26 mouse cellular contexts compared by ENCODE assay signal in genomic region chr5:145081866-145082613, GRCm38 (mm10). TPM values are rescaled to one million over a fixed set of nuclear protein-coding genes. Genes with fewer than 3 reads are reported as not detected.
"Had no signal": no experiment of that assay in that cellular context is flagged by ENCODE, and none has a peak within 500 bp of the region (broad histone marks: within the 10 kb centered on the region; RNA-seq: fewer than 3 reads in every experiment).

No protein-coding gene starts in this region.

- H3K4me3 ChIP-seq: limb, embryonic 12.5 days; limb, embryonic 15.5 days; midbrain, embryonic 12.5 days; midbrain, embryonic 15.5 days; neural tube, embryonic 12.5 days; neural tube, embryonic 15.5 days had no signal

- DNase-seq: kidney, adult 18-20 months; kidney, adult 9 months; kidney, postnatal 14 days; kidney, postnatal 4 days; left cerebral cortex, postnatal 4 days; liver, postnatal 0 days; right cerebral cortex, adult 18-20 months; right cerebral cortex, postnatal 14 days; right cerebral cortex, postnatal 4 days; thymus, postnatal 25 days had no signal

RNA-seq across cellular contexts. Expression of gene Kpna7, which starts 1.8 kb away (rescaled TPM):
- polyA plus RNA-seq: inflammation-experienced regulatory T-cells, adult 6 months; kidney, embryonic 16.5 days; limb, embryonic 15.5 days; liver, postnatal 0 days; lung, embryonic 16.5 days; midbrain, embryonic 12.5 days; midbrain, embryonic 15.5 days; neural tube, embryonic 12.5 days; neural tube, embryonic 15.5 days; stomach, embryonic 14.5 days had no signal

RNA-seq across cellular contexts. Expression of gene 1700018F24Rik, which starts 39.2 kb away (rescaled TPM):
- polyA plus RNA-seq: hindbrain, postnatal 0 days; inflammation-experienced regulatory T-cells, adult 6 months; intestine, embryonic 16.5 days; kidney, embryonic 16.5 days; limb, embryonic 12.5 days; limb, embryonic 15.5 days; liver, embryonic 11.5 days; liver, embryonic 14.5 days; liver, postnatal 0 days; midbrain, embryonic 12.5 days; midbrain, embryonic 15.5 days; neural tube, embryonic 12.5 days; neural tube, embryonic 15.5 days; stomach, embryonic 14.5 days; stomach, postnatal 0 days; thymus, adult 2 months had no signal

RNA-seq across cellular contexts. Expression of gene Gm4871, which starts 49.5 kb away (rescaled TPM):
- polyA plus RNA-seq: hindbrain, postnatal 0 days; inflammation-experienced regulatory T-cells, adult 6 months; intestine, embryonic 16.5 days; kidney, embryonic 16.5 days; limb, embryonic 12.5 days; limb, embryonic 15.5 days; liver, embryonic 11.5 days; liver, embryonic 14.5 days; liver, postnatal 0 days; lung, embryonic 16.5 days; midbrain, embryonic 12.5 days; midbrain, embryonic 15.5 days; neural tube, embryonic 12.5 days; neural tube, embryonic 15.5 days; stomach, embryonic 14.5 days; stomach, postnatal 0 days; thymus, adult 2 months had no signal
